Mouse (Mus musculus) CH12.LX (cell line): ENCODE data around the gene Ccdc85b. TPM values are rescaled to one million over a fixed set of nuclear protein-coding genes. Genes with fewer than 3 reads are reported as not detected.

ENCODE experiments used
- DNase-seq: peaks from one replicate; pipeline ENCODE4 v3.0.0-alpha.2; 2013; ENCODE audit errors: extremely low read depth
- H3K27ac ChIP-seq: 2 replicates; pipeline ENCODE4 v1.5.1; 2012; ENCODE audit warnings: low read depth, mild to moderate bottlenecking, control low read depth, moderate library complexity; ENCODE audit not compliant: insufficient read depth
- H3K27me3 ChIP-seq: replicated peaks from 2 replicates; pipeline ENCODE3; 2012; ENCODE audit warnings: inconsistent platforms
- H3K36me3 ChIP-seq, 2 experiments: replicated peaks in 1 of 2; 2 replicates each; pipeline versions ENCODE3 to v1.6.1; 2012; ENCODE audit warnings: inconsistent platforms in 1 of 2, low read length in 1 of 2, mild to moderate bottlenecking in 1 of 2, mixed read lengths in 1 of 2, moderate library complexity in 1 of 2; ENCODE audit not compliant: control insufficient read depth in 1 of 2, insufficient read depth in 1 of 2
- H3K4me1 ChIP-seq, 2 experiments: 2 replicates each; pipeline ENCODE4 v1.6.1; 2012; ENCODE audit warnings: inconsistent platforms in 1 of 2, moderate library complexity in 1 of 2; ENCODE audit not compliant: insufficient read depth in 2 of 2, control insufficient read depth in 1 of 2
- H3K4me2 ChIP-seq: 2 replicates; pipeline ENCODE4 v1.6.1; 2012; ENCODE audit warnings: low read depth, mild to moderate bottlenecking, control low read depth; ENCODE audit not compliant: poor library complexity, insufficient read depth, severe bottlenecking
- H3K4me3 ChIP-seq, 3 experiments: fragments of 150-350 bp in 1 of 3; sonication (generic) in 1 of 3; replicated peaks in 1 of 3; 2 replicates each; pipeline versions ENCODE3 to v1.5.1; 2011 to 2012; ENCODE audit warnings: low read depth in 2 of 3, low read length in 2 of 3, mild to moderate bottlenecking in 2 of 3, moderate library complexity in 2 of 3, control low read depth in 1 of 3, improper control_type of control experiment in 1 of 3, inconsistent platforms in 1 of 3, mixed read lengths in 1 of 3; ENCODE audit not compliant: poor library complexity in 1 of 3
- H3K79me2 ChIP-seq: replicated peaks from 2 replicates; pipeline ENCODE4 v1.6.1; 2012; ENCODE audit warnings: mild to moderate bottlenecking, moderate library complexity; ENCODE audit not compliant: control insufficient read depth, poor library complexity, insufficient read depth, severe bottlenecking; ENCODE audit errors: extremely low read depth
- H3K9ac ChIP-seq: 2 replicates; pipeline ENCODE4 v1.6.1; 2012; ENCODE audit warnings: low read depth, mild to moderate bottlenecking, control low read depth, moderate library complexity; ENCODE audit not compliant: insufficient read depth
- H3K9me3 ChIP-seq: replicated peaks from 2 replicates; pipeline ENCODE3; 2012; ENCODE audit warnings: low read length, inconsistent platforms, mixed read lengths
- BHLHE40 ChIP-seq: IDR thresholded peaks from 2 replicates; pipeline ENCODE4 v1.6.1; 2011; ENCODE audit warnings: mild to moderate bottlenecking, low read depth, low read length, improper control_type of control experiment
- CHD1 ChIP-seq: IDR thresholded peaks from 2 replicates; pipeline ENCODE4 v1.6.1; 2012; ENCODE audit warnings: low read depth, low read length, improper control_type of control experiment, inconsistent platforms
- ELF1 ChIP-seq: IDR thresholded peaks from 2 replicates; pipeline ENCODE4 v1.6.1; 2014; ENCODE audit warnings: low read depth, mild to moderate bottlenecking, inconsistent platforms, low read length, improper control_type of control experiment
- EP300 ChIP-seq: IDR thresholded peaks from 2 replicates; pipeline ENCODE4 v1.6.1; 2011; ENCODE audit warnings: low read length, improper control_type of control experiment
- ETS1 ChIP-seq: conservative IDR thresholded peaks from 2 replicates; pipeline ENCODE4 v1.6.1; 2012; ENCODE audit warnings: low read depth, mild to moderate bottlenecking, inconsistent platforms, low read length, improper control_type of control experiment, moderate library complexity
- IRF4 ChIP-seq: IDR thresholded peaks from 2 replicates; pipeline ENCODE4 v1.6.1; 2014; ENCODE audit warnings: low read depth, mild to moderate bottlenecking, inconsistent platforms, low read length, improper control_type of control experiment
- JUN ChIP-seq: IDR thresholded peaks from 2 replicates; pipeline ENCODE4 v1.6.1; 2011; ENCODE audit warnings: low read depth, mild to moderate bottlenecking, low read length, improper control_type of control experiment, moderate library complexity; ENCODE audit not compliant: insufficient read depth
- JUND ChIP-seq: conservative IDR thresholded peaks from 2 replicates; pipeline ENCODE4 v1.6.1; 2011; ENCODE audit warnings: low read depth, low read length, improper control_type of control experiment
- KAT2A ChIP-seq: IDR thresholded peaks from 2 replicates; pipeline ENCODE4 v1.6.1; 2012; ENCODE audit warnings: low read length, improper control_type of control experiment, inconsistent platforms; ENCODE audit not compliant: insufficient replicate concordance
- MAFK ChIP-seq: IDR thresholded peaks from 2 replicates; pipeline ENCODE4 v1.6.1; 2011; ENCODE audit warnings: low read length, improper control_type of control experiment; ENCODE audit not compliant: insufficient replicate concordance
- MAX ChIP-seq: IDR thresholded peaks from 2 replicates; pipeline ENCODE4 v1.6.1; 2011; ENCODE audit warnings: low read length, improper control_type of control experiment
- MAZ ChIP-seq: IDR thresholded peaks from 2 replicates; pipeline ENCODE4 v1.6.1; 2012; ENCODE audit warnings: low read depth, mild to moderate bottlenecking, inconsistent platforms, low read length, improper control_type of control experiment, moderate library complexity
- NELFE ChIP-seq: IDR thresholded peaks from 2 replicates; pipeline ENCODE4 v1.6.1; 2011; ENCODE audit warnings: low read depth, low read length, improper control_type of control experiment
- PAX5 ChIP-seq: IDR thresholded peaks from 2 replicates; pipeline ENCODE4 v1.6.1; 2012; ENCODE audit warnings: low read length, inconsistent platforms, mixed read lengths
- POLR2AphosphoS2 ChIP-seq: IDR thresholded peaks from 2 replicates; pipeline ENCODE4 v1.6.1; 2011; ENCODE audit warnings: low read depth, low read length, improper control_type of control experiment
- SIN3A ChIP-seq: IDR thresholded peaks from 2 replicates; pipeline ENCODE4 v1.6.1; 2012; ENCODE audit warnings: low read length, improper control_type of control experiment, inconsistent platforms
- TBP ChIP-seq: conservative IDR thresholded peaks from 2 replicates; pipeline ENCODE4 v1.6.1; 2011; ENCODE audit warnings: low read depth, low read length, improper control_type of control experiment
- TCF12 ChIP-seq: IDR thresholded peaks from 2 replicates; pipeline ENCODE4 v1.6.1; 2014; ENCODE audit warnings: low read depth, mild to moderate bottlenecking, inconsistent platforms, low read length, improper control_type of control experiment
- UBTF ChIP-seq: IDR thresholded peaks from 2 replicates; pipeline ENCODE4 v1.6.1; 2012; ENCODE audit warnings: low read depth, mild to moderate bottlenecking, inconsistent platforms, low read length, improper control_type of control experiment, moderate library complexity
- ZC3H11A ChIP-seq: IDR thresholded peaks from 2 replicates; pipeline ENCODE4 v1.6.1; 2012; ENCODE audit warnings: low read depth, mild to moderate bottlenecking, inconsistent platforms, low read length, improper control_type of control experiment
- ZKSCAN1 ChIP-seq: IDR thresholded peaks from 2 replicates; pipeline ENCODE4 v1.6.1; 2012; ENCODE audit warnings: low read depth, inconsistent platforms, low read length, improper control_type of control experiment, borderline replicate concordance
- ZMIZ1 ChIP-seq: IDR thresholded peaks from 2 replicates; pipeline ENCODE4 v1.6.1; 2012; ENCODE audit warnings: low read depth, mild to moderate bottlenecking, inconsistent platforms, low read length, improper control_type of control experiment
- dilution Hi-C: fragments of 300-500 bp; cut with MboI; formaldehyde crosslinking; loops from 2 replicates; pipeline ENCODE4 v1.14.3; 2020; ENCODE audit warnings: low sequenced_read_pairs; ENCODE audit not compliant: extremely low pct_unique_long_range_greater_than_20kb, extremely low pct_ligation_motif_present
- in situ Hi-C: fragments of 300-500 bp; cut with MboI; formaldehyde crosslinking; loops from 3 replicates; pipeline ENCODE4 v1.14.3; 2019; ENCODE audit warnings: low sequenced_read_pairs, low pct_ligation_motif_present, low pct_unique_long_range_greater_than_20kb, mixed read lengths
- polyA plus RNA-seq: library from polyadenylated mRNA; unstranded; fragments of >175 nt; gene quantifications from 2 replicates; pipeline ENCODE4 v1.2.1, GENCODE M21; 2012; ENCODE audit warnings: low read depth; ENCODE audit not compliant: insufficient read length
- total RNA-seq, 2 experiments: library from RNA; depleted of rRNA; stranded (reverse); fragments of 300-350 nt in 1 of 2; fragments of >200 nt in 1 of 2; gene quantifications; 2 replicates each; pipeline ENCODE4 v1.2.3; 2012 to 2014

The Ccdc85b gene
- total and polyA plus RNA-seq, 3 experiments: 2.1 to 4.2 (median 4.1) TPM

- peaks cover 7% of the 10 kb centered on the region for H3K27me3 ChIP-seq
- dilution Hi-C loops: no loop called here
- H3K4me3 ChIP-seq: no peak overlapping the region
- H3K4me1 ChIP-seq: peaks cover 6 to 26% of the 10 kb centered on the region in 2 experiments; a peak in 3 of 4 replicates
- no peak overlapping the region for H3K27ac ChIP-seq
- no peak for DNase-seq
- in situ Hi-C loops: loop anchor here (5.0 kb wide), 1 partner anchor 37 kb away; the partner anchor contains the start of gene Cfl1
- no peak overlapping the region for H3K9ac ChIP-seq
- TF ChIP-seq SIN3A (no peak), TBP (no peak), BHLHE40 (no peak), ZMIZ1 (no peak), ETS1 (no peak), TCF12 (no peak), NELFE (no peak), POLR2AphosphoS2 (no peak)
- H3K9me3 ChIP-seq: no peaks in the 10 kb centered on the region
- peaks cover 0 to 19% of the 10 kb centered on the region in 2 experiments for H3K36me3 ChIP-seq
- H3K79me2 ChIP-seq: peaks cover 6% of the 10 kb centered on the region; the same call in 1 of the 2 replicates
- no peak overlapping the region for H3K4me2 ChIP-seq
These were observed 2.7 kb downstream of the Ccdc85b start for GRCm38 (mm10) chr19:5455037-5455436.

- dilution Hi-C loops: no loop called here
- no peak for TF ChIP-seq ZC3H11A
- TF ChIP-seq MAFK: no peak
- no peak for TF ChIP-seq MAZ
- TF ChIP-seq JUN: no peak
- TF ChIP-seq PAX5: no peak
- TF ChIP-seq ETS1: no peak
- TF ChIP-seq ZKSCAN1: no peak
- no peak for TF ChIP-seq JUND
- no peak for TF ChIP-seq MAX
- TF ChIP-seq UBTF: no peak
- TF ChIP-seq KAT2A: no peak
- TF ChIP-seq IRF4: no peak
- TF ChIP-seq ELF1: no peak
- TF ChIP-seq BHLHE40: no peak
- TF ChIP-seq SIN3A: no peak
- TF ChIP-seq EP300: no peak
- no peak for TF ChIP-seq CHD1
- no peak for TF ChIP-seq TCF12
These were observed 5.9 kb downstream of the Ccdc85b start for GRCm38 (mm10) chr19:5451766-5452165.

More at GRCm38 (mm10) chr19:5451766-5452165, 5.9 kb downstream of the Ccdc85b start:
- Histone ChIP-seq H3K27me3 (peaks cover 10% of the 10 kb centered on the region), H3K4me3 (no peak overlapping the region), H3K9ac (no peak overlapping the region), H3K4me1 (peaks cover 15 to 33% of the 10 kb centered on the region in 2 experiments), H3K79me2 (peaks cover 6% of the 10 kb centered on the region; the same call in 1 of the 2 replicates), H3K4me2 (no peak overlapping the region), H3K27ac (no peak overlapping the region), H3K36me3 (peaks cover 0 to 19% of the 10 kb centered on the region in 2 experiments), H3K9me3 (no peaks in the 10 kb centered on the region)
- DNase-seq: no peak
- in situ Hi-C loops: no loop called here
